Mouse (Mus musculus) cerebellum, adult 9-10 months (tissue): ENCODE results near the gene Map1lc3b.
"Not testable (repeated sequence)": the region's sequence is repeated elsewhere in the genome, so short reads cannot be mapped to it uniquely, and the experiment has no call there.

Source experiments
- DNase-seq: peaks from one replicate; pipeline ENCODE4 v3.0.0; 2022

Gene Map1lc3b

DNA sequence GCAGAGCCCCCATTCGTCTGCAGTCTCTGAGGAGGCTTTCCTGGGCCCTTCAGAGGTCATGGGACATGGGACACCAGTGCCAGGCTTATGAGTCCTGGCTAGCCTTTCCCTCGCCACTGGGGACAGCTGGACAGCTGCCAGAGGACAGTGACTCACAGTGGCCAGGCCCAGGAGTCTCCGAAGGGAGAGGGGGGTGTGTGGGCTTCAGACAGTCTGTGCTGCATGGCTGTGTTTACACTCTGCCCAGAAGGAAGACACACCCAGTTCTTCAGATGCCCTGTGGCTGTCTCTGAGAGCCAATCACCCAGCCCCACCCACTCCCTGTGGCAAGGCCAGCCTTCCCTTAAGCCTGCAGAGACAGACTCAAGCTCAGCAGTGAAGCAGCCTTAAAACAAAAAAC lies 16.9 kb upstream of the Map1lc3b start:
- DNase-seq: peak; percentile 73

DNA sequence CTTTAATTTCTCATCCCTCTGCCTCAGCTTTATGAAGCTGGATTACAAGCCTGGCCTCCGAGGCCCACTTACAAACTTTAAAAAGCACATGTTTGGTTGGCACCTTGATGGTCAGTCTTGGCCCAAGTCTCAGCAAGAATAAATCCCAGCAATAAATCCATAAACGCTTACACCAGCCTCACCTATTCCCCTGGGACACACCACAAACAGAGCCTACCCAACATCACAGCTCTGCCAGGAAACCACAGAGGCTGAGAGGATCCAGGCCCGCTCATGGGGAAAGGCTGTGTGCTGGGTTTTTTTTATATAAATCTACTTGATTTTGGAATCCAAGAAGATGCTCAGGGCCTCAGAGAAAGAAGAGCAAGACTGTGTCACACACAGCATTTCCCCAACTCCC lies 14.5 kb upstream of the Map1lc3b start:
- no peak for DNase-seq

DNA sequence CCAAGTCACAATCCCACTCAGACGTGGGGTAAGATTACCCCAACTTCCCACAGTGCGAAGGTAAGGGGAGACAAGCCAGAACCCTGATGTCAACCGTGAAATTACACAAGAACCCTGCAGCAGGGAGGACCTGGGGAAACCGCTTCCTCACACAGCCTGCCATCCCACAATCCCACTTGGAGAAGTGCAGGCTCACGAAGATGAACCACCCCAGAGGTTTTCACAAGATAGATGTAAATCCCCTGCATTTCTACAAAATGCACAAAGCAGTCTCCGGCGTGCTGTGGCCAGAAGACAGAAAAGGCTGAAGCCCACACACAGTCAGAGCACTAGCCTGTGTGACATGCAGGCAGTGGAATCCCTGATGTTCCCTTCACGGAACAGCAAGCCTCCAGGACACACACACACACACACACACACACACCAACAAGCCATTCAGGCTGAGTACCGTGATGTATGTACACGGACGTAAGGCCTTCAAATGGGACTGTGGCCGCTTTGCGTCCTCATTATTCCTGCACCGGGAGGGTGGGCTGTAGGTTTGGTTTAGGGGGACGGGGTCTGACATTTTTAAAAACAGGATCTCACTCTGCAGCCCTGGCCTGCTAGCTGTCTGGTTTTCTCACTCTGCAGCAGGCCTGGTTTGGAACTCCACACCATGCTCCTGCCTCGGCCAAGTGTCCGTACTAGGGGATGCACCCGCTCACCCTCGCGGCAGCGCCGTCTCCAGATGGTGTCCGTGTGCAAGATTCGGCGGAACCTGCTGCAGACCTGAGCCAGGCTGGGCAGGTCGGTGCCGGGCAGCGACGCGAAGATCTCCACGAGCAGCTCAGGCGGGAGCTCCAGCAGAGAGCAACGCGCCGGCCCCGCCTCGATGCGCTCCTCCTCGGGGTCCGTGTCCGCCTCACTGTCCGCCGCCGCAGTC lies 12.1 kb upstream of the Map1lc3b start:
- no peak for DNase-seq

DNA sequence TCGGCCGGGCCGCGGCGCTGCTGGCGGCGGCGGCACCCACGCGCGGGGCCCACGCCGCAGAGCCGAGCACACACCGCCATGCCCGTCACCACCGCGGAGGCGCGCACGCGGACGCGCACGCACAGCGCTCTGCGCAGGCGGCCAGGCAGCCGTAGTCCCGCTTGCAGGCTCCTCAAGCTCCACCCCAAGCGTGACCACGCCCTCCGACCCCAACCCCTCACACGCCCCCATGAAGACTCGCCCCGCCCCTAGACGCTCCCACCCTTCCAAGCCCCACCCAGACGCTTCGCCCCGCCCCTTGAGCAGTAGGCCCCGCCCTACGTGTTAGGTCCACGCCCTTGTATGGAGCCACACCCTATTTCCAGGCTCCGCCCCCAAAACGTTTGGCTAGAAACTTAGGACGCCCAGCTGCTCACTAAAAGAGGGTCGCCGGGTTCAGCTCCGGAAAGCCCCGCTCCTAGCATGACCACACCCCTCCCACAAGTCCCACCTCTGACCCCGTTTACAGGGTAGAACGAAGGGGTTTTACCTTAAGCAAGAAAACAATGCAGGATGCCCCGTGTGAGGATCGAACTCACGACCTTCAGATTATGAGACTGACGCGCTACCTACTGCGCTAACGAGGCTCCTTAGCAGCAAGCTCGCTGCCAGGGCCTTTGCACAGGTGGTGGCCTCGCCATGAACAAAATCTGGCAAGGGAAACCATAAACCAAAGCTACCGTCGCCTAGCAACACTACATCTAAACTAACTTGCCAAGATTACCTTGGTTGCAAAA lies 11.3 kb upstream of the Map1lc3b start, which contains the start of gene Fbxo31:
Fbxo31 (minus strand) TSS at position 131 of the 776 bp plus-strand sequence.
- peak; percentile 97 for DNase-seq

DNA sequence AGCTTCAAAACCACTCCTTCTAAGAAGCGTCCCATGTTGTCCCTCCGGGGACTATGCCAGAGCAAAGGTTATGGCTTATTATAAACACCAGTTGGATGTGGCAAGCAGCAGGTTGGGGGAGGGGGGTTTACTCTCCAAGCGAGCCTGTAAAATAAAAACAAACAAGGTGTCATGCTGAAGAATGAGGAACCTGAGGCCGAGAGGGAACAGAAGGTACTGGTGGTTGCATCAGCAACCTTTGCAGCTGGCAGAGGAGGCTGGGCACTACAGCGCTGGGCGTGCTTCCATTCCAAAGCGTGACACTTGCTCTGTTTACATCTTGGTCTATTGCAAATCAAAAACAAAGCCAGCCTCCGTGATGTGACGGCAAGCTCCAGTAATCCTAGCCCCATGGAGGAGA lies 9.7 kb upstream of the Map1lc3b start:
- no peak for DNase-seq

DNA sequence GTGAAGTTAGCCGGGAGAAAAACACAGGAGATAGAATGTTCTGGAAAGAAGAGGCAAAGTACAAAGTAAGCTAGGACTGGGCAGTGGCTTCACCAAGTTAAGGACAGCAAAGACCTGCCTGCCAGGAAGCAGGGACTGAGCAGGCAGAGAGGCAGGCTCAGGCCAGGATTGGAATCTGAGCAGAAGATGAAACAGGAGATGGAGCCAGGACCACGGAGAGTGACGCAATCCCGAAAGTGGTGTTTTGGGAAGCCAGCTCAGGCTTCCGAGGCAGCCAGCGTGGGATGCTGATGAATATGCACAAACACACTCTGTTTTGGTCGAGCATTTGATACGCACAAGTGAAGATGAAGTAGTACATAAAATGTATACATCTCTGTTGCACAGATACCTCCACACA lies 6.5 kb upstream of the Map1lc3b start:
- no peak for DNase-seq

DNA sequence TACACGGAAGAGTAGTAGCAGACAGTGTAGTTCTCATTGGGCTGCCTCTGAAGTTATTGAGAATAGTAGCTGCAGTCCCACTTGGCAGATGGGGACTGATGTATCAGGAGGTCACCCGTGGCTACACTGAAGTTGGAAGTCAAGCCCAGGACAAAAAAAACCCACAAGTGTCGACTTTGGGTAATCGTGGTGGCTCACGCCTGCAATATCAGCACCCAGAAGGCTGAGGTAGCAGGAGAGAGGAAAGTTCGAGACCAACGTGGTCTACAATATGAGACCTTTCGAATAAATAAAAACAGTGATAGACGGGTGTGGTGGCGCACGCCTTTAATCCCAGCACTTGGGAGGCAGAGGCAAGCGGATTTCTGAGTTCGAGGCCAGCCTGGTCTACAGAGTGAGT lies 5.4 kb upstream of the Map1lc3b start:
- peak; percentile 70 for DNase-seq

DNA sequence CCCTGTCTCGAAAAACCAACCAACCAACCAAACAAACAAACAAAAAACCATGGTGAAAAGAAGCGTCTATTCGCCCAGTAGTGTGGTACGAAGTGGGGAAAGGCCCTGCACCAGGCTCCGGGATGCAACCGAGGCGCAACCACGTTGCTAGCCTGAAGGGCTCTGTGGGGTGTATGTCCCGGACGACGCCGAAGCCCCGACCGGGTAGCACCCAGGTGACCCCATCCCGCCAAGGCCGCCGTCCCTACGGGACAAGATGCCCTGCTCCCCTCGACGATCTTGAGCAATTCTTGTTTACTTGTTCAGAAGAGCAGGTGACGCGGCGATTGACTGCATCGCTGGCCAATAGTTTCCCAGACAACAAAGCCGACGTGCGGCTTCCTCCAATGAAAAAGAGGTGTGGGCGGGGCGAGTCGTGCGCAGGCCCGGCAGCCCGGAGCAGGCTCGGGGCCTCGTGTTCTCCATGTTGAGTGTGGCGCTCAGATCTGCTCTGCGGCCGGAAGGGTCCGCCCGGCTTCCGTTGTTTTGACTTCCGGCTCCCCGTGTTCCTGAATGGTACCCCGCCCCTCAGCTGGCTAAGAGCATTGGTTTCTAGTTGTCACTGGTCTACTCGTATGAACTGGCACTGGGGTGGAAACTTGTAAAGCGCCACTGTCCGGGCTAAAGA lies 4.9 kb upstream of the Map1lc3b start:
- peak; percentile 99 for DNase-seq

DNA sequence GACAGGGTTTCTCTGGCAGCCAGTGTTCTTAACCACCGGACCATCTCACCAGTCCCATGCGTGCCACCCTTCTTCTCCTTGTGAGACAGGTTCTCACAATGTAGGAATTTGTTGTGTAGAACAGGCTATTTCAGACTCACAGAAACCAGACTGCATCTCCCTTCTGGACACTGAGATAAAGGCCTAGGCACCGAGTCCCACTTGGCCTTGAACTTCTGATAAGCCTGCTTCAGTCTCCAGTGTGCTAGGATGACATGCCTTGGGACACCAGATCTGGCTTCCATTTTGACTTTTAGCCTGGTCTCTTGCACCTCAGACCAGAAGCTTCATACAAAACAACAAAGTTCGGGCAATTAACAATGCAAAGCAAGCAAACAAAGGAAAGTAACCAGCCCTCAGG lies 1.4 kb upstream of the Map1lc3b start:
- DNase-seq: no peak

DNA sequence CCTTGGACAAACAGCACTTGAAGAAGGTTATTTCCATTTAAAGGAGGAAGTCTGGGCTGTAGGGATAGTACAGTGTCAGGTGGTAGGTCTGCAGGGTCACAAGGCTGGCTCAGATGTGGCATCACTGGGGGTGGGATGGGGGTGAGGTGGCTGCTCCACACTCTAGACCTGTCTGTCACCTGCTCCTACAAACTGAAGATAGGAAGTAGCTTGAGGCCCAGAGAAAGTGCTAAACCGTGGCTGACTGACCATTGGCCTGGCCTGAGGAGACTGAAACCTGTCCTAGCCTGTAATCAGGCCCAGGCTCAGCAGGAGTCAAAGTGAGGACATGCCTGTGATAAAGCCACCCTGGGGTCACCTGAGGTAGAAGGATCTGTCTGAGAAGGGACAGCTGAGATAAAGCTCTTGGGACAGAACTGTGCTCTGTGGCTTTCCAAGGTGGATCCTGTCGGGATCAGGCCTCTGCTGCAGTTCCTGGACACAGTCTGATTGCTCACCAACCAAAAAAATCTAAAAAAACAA lies 895 bp upstream of the Map1lc3b start:
- DNase-seq: no peak

DNA sequence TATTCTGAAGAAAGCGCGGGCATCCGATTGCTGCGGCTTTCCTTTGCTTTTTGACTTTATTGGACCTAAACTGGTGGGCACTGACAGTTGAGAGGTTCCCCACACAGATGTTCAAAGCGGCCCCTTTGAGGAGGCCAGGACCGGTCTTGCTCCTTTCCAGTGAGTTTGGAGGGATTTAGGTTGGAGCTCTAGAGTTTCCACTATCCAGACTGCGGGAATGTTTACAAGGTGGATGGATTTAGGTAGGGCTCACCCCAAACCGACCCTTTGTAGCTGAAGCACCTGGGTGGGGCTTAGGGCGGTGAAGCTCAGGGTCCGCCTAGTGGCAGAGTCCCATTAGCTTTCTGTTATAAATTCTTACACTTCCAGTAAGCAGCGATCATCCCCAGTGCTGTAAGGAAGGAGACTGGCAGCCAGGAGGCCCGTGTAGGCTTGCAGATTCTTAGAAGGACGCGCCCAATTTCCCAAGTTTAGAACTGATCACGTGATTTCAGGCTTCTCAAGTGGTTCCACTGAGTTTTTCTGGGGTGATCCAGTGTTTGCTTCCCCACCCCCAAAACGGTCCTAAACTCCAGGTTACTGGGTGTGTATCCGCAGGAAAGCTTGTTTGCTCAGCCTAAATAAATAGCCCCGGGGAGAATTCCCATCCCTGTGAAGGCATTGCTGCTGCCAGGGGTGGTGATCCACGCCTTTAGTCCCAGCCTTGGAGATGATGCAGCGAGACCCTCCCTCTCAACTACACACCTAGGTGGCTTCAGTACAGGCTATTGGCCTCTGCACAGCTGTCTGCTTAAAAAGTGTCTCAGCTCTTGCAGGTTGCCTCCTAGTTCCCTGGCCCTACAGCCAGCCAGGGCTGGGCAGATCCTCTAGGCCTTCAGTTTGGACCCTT lies 1.3 kb downstream of the Map1lc3b start:
- DNase-seq: no peak

DNA sequence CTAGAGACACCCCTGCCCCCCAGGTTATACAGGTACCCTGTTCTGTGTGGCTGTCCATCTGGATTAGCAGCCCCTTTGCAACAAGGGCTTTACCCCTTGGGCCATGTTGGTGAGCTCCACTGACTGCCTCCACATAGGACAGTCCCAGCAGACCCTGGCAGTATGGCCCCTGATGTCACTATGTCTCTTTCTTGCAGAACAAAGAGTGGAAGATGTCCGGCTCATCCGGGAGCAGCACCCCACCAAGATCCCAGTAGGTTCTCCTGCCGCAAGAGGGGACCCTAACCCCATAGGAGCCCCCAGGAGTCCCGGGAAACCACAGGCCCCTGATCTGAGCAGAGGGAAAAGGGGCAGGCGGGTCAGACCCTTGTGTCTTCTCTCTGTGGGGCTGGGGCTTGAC lies 3.1 kb downstream of the Map1lc3b start:
- DNase-seq: no peak

DNA sequence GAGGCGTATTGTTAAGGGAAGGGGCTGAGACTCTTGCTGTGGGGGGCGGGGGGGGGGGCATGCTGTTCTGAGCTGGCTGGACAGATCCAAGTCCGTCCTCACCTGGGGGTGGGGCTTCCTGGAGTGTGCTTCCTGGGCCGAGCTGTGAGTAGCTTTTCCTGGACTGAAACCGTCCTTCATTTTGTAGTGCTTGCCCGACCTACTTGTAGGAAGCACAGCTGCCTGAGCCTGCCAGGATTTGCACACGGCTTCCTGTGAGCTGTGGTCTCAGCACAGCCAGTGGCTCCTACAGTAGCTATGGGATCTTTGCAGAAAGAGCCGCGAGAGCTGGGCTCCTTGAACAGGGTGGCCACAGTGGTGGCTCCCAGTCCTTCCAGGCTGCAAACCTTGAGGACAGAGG lies 3.8 kb downstream of the Map1lc3b start:
- DNase-seq: no peak

DNA sequence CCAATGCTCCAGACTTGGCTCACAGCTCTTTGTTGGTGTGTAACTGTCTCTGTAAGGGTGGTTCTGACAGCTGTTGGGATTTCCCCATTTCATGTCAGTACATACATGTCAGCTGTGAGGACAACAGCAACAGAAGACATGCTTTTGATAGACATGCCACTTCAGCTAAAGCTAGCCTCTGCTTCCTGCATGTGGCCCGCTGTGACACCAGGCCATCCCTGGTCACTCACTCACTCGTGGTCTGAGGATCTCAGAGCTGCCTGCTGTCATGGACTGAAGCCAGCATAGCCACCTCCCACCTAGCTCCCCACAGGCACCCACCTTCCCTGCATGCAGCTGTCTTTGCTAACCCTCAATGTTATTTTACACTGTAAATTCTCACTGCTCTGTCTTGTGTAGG lies 7.3 kb downstream of the Map1lc3b start:
- DNase-seq: not testable (repeated sequence)

DNA sequence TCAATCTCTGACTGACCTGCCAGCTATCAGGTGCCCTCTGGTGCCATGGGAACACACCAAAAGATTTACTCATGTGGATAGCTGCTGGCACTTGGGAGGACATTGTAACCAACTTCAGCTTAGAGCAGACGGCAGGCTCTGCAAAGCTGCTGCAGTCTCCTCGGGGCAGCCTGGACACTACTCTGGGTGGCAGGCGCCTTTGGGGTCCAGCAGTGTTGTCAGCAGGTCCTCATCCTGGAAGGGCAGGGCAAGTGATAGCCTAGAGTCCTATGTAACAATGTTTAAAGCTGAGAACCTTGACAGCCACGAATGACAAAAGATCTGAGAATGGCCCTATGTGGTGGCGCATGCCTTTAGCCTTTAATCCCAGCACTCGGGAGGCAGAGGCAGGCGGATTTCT lies 8.0 kb downstream of the Map1lc3b start:
- DNase-seq: no peak

DNA sequence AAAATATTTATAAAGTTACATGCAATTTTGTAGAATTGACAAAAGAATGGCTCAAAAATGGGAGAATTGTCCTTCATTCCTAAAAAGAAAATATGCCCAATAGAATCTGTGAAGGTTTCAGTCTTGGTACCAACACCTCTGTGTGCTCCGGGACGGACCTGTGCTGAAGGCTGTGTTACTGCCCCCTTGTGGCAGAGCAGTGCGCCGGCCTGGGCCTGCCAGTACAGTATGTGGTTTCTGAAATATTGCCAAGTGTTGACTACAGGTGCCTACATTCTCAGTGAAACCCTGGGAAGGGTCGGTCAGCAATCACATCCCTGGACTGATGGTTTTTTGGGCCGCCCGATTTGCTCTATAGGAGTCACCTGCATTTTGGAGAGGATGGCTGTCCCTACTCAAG lies 8.7 kb downstream of the Map1lc3b start:
- peak; percentile 92 for DNase-seq

DNA sequence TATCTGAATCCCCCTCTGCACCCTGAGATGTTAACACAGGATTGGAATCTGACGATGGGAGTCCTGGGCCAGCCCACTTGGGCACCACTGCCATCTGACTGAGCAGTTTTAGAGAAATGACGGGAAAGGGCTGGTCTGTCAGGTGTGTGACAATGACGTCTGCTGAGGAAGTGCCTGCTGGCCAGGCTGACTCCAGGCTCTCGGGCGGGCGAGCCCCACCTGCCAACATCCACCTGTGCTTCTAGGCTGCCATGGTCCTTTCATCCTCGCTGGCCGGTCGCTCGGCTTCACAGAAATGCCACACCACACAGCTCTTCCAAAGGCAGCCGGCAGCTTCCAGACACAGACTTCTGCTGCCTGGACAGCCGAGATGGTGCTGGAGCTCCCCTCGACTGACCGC lies 9.7 kb downstream of the Map1lc3b start:
- no peak for DNase-seq

DNA sequence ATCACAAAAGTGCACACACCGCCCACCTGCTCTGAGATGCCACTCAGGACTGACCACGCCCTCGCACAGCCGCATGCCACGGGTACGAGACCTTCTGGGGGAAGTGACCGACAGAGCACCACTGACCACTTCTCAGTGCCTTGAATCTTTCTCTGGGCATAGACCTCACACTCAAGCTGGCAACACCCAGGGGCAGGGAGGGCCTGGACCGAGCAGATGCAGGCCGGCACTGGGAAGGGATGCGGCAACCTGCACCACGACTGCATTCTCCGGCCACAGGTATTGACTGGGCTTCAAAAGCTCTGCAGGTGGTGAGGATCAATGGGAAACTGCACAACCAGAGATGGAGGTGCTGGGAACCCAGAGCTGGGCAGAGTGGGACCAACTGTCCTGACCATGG lies 12.2 kb downstream of the Map1lc3b start:
- DNase-seq: no peak

DNA sequence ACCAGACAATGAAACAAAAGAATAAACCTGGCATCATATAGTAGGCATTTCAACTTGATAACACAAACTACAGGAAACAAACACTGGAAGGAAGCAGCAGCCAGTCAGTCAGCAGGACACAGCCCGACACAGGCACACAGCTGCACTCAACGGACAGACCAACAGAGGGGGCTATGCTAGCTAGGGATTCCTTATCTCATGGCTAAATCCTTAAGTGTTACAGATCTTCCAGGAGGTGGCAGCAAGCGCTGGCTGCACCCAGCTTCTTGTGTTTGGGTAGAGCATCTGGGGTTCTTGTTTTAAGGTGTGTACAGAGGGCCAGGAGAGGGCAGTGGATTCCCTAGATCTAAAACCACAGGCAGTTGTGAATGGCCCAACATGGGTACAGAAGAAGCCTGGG lies 12.7 kb downstream of the Map1lc3b start:
- DNase-seq: peak; percentile 81

DNA sequence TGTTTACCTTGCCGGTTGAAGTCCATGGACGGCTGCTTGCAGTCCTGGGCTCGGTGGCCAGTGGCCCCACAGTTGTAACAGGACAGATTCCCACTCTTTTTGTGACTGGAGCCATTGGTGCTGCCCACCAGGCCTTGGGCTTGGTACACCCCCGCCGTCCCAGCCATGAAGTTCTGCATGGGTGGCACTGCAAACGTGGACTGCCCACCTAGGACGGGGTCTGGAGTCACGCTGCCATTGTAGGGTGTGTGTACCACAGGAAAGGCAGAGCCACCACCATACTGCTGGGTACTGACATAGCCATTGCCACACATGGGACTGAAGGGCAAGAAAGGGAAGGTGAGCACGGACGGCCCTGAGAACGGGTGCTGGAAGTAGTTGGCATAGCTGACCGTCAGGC lies 13.6 kb downstream of the Map1lc3b start:
- no peak for DNase-seq

DNA sequence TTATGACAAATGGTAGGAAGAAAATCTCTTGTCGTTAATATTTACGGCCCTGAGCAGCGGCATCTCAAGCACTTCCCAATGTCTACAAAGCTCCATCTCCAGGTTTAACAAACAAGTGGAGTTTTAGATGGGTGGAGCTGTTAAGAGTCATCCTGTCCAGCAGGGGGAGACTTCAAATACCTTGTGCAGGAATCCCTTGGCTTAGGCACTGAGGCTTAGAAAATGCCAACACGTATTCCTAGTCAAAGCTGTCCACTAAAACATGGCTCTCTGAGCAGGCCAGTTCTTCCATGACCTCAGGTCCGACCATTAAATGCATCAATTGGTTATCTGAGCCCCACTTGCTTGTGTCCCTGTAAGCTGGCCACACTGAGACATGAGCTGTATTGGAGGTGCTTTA lies 17.5 kb downstream of the Map1lc3b start:
- DNase-seq: no peak

DNA sequence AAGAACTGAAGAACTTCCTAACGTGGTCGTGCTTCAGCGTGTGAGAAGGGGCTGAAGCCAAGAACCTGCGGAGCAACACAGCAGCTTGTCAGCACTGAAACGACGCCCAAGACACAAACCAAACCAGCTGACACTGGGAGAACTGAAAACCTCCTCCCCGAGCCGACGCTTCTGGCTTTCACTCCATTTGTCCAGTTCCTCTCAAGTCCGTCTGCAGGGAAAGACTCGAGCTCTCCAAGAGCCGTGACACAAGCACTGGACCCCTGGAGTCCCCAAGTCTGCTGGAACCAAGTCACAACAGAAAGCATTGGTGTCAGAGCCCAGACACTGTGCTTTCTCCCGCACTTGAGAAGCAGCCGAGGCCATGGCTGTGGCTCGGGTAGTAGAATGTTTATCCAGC lies 19.1 kb downstream of the Map1lc3b start:
- DNase-seq: no peak
